Mouse (Mus musculus) hindbrain, embryonic 14.5 days (tissue): ENCODE measurements around the gene Spryd3. TPM values are rescaled to one million over a fixed set of nuclear protein-coding genes. Genes with fewer than 3 reads are reported as not detected.
A peak's percentile ranks its signal among the peaks of the same experiment; 100 is the strongest.
"Not testable (repeated sequence)": the region's sequence is repeated elsewhere in the genome, so short reads cannot be mapped to it uniquely, and the experiment has no call there.

Source experiments
- ATAC-seq: fragments of 200-750 bp; cut with Nextera tagmentation; 2 replicates; pipeline ENCODE4 v1.8.0; 2017; ENCODE audit warnings: moderate number of reproducible peaks, mild to moderate bottlenecking, moderate TSS enrichment, moderate library complexity; ENCODE audit not compliant: low FRiP score
- DNase-seq: peaks from one replicate; pipeline ENCODE4 v3.0.0-alpha.2; 2015; ENCODE audit warnings: low spot score
- H3K27ac ChIP-seq: fragments of 300-500 bp; sonication (generic); 2 replicates; pipeline ENCODE4 v1.5.1; 2014; ENCODE audit warnings: mild to moderate bottlenecking, moderate library complexity
- H3K27me3 ChIP-seq: fragments of 300-500 bp; sonication (generic); 2 replicates; pipeline ENCODE4 v1.6.1; 2014; ENCODE audit warnings: mild to moderate bottlenecking, low read length, mixed read lengths; ENCODE audit not compliant: control insufficient read depth, insufficient read depth
- H3K36me3 ChIP-seq: fragments of 300-500 bp; sonication (generic); replicated peaks from 2 replicates; pipeline ENCODE4 v1.6.1; 2014; ENCODE audit not compliant: control insufficient read depth, insufficient read depth
- H3K4me1 ChIP-seq: fragments of 300-500 bp; sonication (generic); replicated peaks from 2 replicates; pipeline ENCODE4 v1.6.1; 2014; ENCODE audit warnings: antibody characterized with exemption, low read length, mixed read lengths; ENCODE audit not compliant: control insufficient read depth, insufficient read depth
- H3K4me2 ChIP-seq: fragments of 300-500 bp; sonication (generic); replicated peaks from 2 replicates; pipeline ENCODE4 v1.6.1; 2014; ENCODE audit warnings: mild to moderate bottlenecking, moderate library complexity
- H3K4me3 ChIP-seq: fragments of 300-500 bp; sonication (generic); replicated peaks from 2 replicates; pipeline ENCODE4 v1.5.1; 2014; ENCODE audit warnings: mild to moderate bottlenecking, low read length
- H3K9ac ChIP-seq: fragments of 300-500 bp; sonication (generic); 2 replicates; pipeline ENCODE4 v1.6.1; 2014
- H3K9me3 ChIP-seq: fragments of 300-500 bp; sonication (generic); 2 replicates; pipeline ENCODE4 v1.6.1; 2016; ENCODE audit warnings: low read length; ENCODE audit not compliant: control insufficient read depth
- WGBS: fragments of 180-500 bp; shearing (Covaris S2); extraction: QIAGEN DNeasy Blood & Tissue Kit; methylation state at CpG from one replicate; pipeline ENCODE4 v1.1.7; 2014; 5-methylcytosine and 5-hydroxymethylcytosine counted together
- polyA plus RNA-seq: library from polyadenylated mRNA; unstranded; fragments of >200 nt; fragmentation: Nextera tagmentation; extraction: Ambion mirVana; gene quantifications from 2 replicates; pipeline ENCODE4 v1.2.1, GENCODE M21; 2014

The Spryd3 gene
- polyA plus RNA-seq, 1 experiment from 2014 or later, result 54.8 TPM

GRCm38 (mm10) chr15:102169064-102169463 is 33.0 kb upstream of the Spryd3 start:
- WGBS, result 80% methylated on average over 2 of the region's 2 CpGs
- DNase-seq, result no peak
- ATAC-seq, result no peak
- Histone ChIP-seq H3K9me3 (0 out of 2 replicates have a peak, but pooled peaks cover under 1% of the 10 kb centered on the region), H3K27me3 (no peaks in the 10 kb centered on the region), H3K4me1 (no peaks in the 10 kb centered on the region), H3K36me3 (no peaks in the 10 kb centered on the region), H3K9ac (no peak overlapping the region), H3K27ac (no peak overlapping the region), H3K4me2 (no peak overlapping the region), H3K4me3 (no peak overlapping the region)

GRCm38 (mm10) chr15:102167620-102168021 is 31.6 kb upstream of the Spryd3 start:
- Histone ChIP-seq H3K9me3 (no peaks in the 10 kb centered on the region), H3K4me2 (no peak overlapping the region), H3K4me3 (no peak overlapping the region), H3K27me3 (no peaks in the 10 kb centered on the region), H3K9ac (no peak overlapping the region), H3K4me1 (no peaks in the 10 kb centered on the region), H3K36me3 (no peaks in the 10 kb centered on the region), H3K27ac (no peak overlapping the region)
- 59% methylated on average over 6 of the region's 6 CpGs for WGBS
- DNase-seq (peak; percentile 33), ATAC-seq (no peak)

GRCm38 (mm10) chr15:102165468-102166100 is 29.6 kb upstream of the Spryd3 start:
- no peak for DNase-seq

GRCm38 (mm10) chr15:102163900-102164693 is 28.1 kb upstream of the Spryd3 start:
- H3K4me1 ChIP-seq, result no peaks in the 10 kb centered on the region
- ATAC-seq, result no peak
- no peak overlapping the region for H3K27ac ChIP-seq
- no peaks in the 10 kb centered on the region for H3K9me3 ChIP-seq
- no peak overlapping the region for H3K9ac ChIP-seq
- 58% methylated on average over 3 of the region's 3 CpGs for WGBS
- no peak overlapping the region for H3K4me3 ChIP-seq
- no peaks in the 10 kb centered on the region for H3K36me3 ChIP-seq
- no peak overlapping the region for H3K4me2 ChIP-seq
- no peak for DNase-seq
- H3K27me3 ChIP-seq, result no peaks in the 10 kb centered on the region

More at GRCm38 (mm10) chr15:102165468-102166100, 29.6 kb upstream of the Spryd3 start:
- Histone ChIP-seq H3K9ac (no peak overlapping the region), H3K36me3 (no peaks in the 10 kb centered on the region), H3K27ac (no peak overlapping the region), H3K4me2 (no peak overlapping the region), H3K4me3 (no peak overlapping the region), H3K27me3 (no peaks in the 10 kb centered on the region), H3K9me3 (no peaks in the 10 kb centered on the region), H3K4me1 (no peaks in the 10 kb centered on the region)
- ATAC-seq, result no peak
- whole genome bisulfite sequencing, result 54% methylated on average over 6 of the region's 6 CpGs

GRCm38 (mm10) chr15:102160415-102161060 is 24.5 kb upstream of the Spryd3 start:
- 64% methylated on average over 26 of the region's 27 CpGs for WGBS
- Histone ChIP-seq H3K9me3 (no peaks in the 10 kb centered on the region), H3K4me2 (no peak overlapping the region), H3K9ac (no peak overlapping the region), H3K4me3 (no peak overlapping the region), H3K27me3 (no peaks in the 10 kb centered on the region), H3K36me3 (no peaks in the 10 kb centered on the region), H3K27ac (no peak overlapping the region), H3K4me1 (no peaks in the 10 kb centered on the region; the same call in 1 of the 2 replicates)
- DNase-seq, result no peak
- no peak for ATAC-seq

GRCm38 (mm10) chr15:102156836-102157235 is 20.8 kb upstream of the Spryd3 start:
- DNase-seq (peak; percentile 42), ATAC-seq (no peak)
- no peaks in the 10 kb centered on the region for H3K27me3 ChIP-seq
- WGBS, result 26% methylated on average over 20 of the region's 20 CpGs
- no peaks in the 10 kb centered on the region for H3K36me3 ChIP-seq
- no peak overlapping the region for H3K27ac ChIP-seq
- H3K4me1 ChIP-seq, result no peaks in the 10 kb centered on the region; the same call in 1 of the 2 replicates
- H3K4me3 ChIP-seq, result no peak overlapping the region
- no peak overlapping the region for H3K4me2 ChIP-seq
- no peaks in the 10 kb centered on the region for H3K9me3 ChIP-seq
- H3K9ac ChIP-seq, result no peak overlapping the region

- not testable (repeated sequence) for H3K36me3 ChIP-seq
Measured at GRCm38 (mm10) chr15:102155006-102155405, 19.0 kb upstream of the Spryd3 start.

GRCm38 (mm10) chr15:102152646-102153045 is 16.6 kb upstream of the Spryd3 start:
- no peaks in the 10 kb centered on the region; the same call in 1 of the 2 replicates for H3K4me1 ChIP-seq
- H3K9me3 ChIP-seq, result no peaks in the 10 kb centered on the region
- DNase-seq (no peak), ATAC-seq (no peak)
- no peak overlapping the region for H3K4me2 ChIP-seq
- H3K4me3 ChIP-seq, result no peak overlapping the region
- no peaks in the 10 kb centered on the region for H3K36me3 ChIP-seq
- 12% methylated on average over 4 of the region's 4 CpGs for WGBS
- H3K27ac ChIP-seq, result no peak overlapping the region
- H3K27me3 ChIP-seq, result no peaks in the 10 kb centered on the region
- no peak overlapping the region for H3K9ac ChIP-seq

More at GRCm38 (mm10) chr15:102155006-102155405, 19.0 kb upstream of the Spryd3 start:
- not testable (repeated sequence) for H3K4me3 ChIP-seq, H3K4me2 ChIP-seq, H3K9ac ChIP-seq, DNase-seq, H3K9me3 ChIP-seq, H3K27ac ChIP-seq, H3K27me3 ChIP-seq, H3K4me1 ChIP-seq, ATAC-seq
- 93% methylated on average over 6 of the region's 6 CpGs for WGBS
